Mouse (Mus musculus): ENCODE results near the gene Dgkb. TPM values are rescaled to one million over a fixed set of nuclear protein-coding genes. Genes with fewer than 3 reads are reported as not detected.
A peak's percentile ranks its signal among the peaks of the same experiment; 100 is the strongest.

Dgkb gene
- total and polyA plus RNA-seq, 3 experiments, result not detected

- no peaks in the 10 kb centered on the region for H3K36me3 ChIP-seq (replicated peaks in 1 of 2; ENCODE audit: control insufficient read depth in 1 of 2, insufficient read depth in 1 of 2, low read length in 1 of 2)
- in situ Hi-C loops (cut with MboI; ENCODE audit: low pct_ligation_motif_present, low pct_unique_long_range_greater_than_20kb, low sequenced_read_pairs) (no loop called here), dilution Hi-C loops (cut with MboI; ENCODE audit: extremely low pct_ligation_motif_present, extremely low pct_unique_long_range_greater_than_20kb, low sequenced_read_pairs) (no loop called here)
- H3K4me3 ChIP-seq (replicated peaks in 1 of 3; ENCODE audit: low read depth in 2 of 3, low read length in 2 of 3, poor library complexity in 1 of 3), result no peak overlapping the region
- H3K79me2 ChIP-seq (replicated peaks; ENCODE audit: control insufficient read depth, extremely low read depth, insufficient read depth, poor library complexity, severe bottlenecking), result no peaks in the 10 kb centered on the region
- TF ChIP-seq USF1 (IDR thresholded peaks at IDR 0.05; ENCODE audit: low read depth, low read length) (no peak), EP300 (IDR thresholded peaks at IDR 0.05; ENCODE audit: low read length) (no peak), POLR2A (IDR thresholded peaks at IDR 0.05; ENCODE audit: low read depth, low read length) (no peak), CHD1 (IDR thresholded peaks at IDR 0.05; ENCODE audit: low read depth, low read length) (no peak), TCF12 (IDR thresholded peaks at IDR 0.05; ENCODE audit: low read depth, low read length) (no peak), JUND (conservative IDR thresholded peaks at IDR 0.05; ENCODE audit: low read depth, low read length) (no peak), CTCF (conservative IDR thresholded peaks at IDR 0.05 in 1 of 2, IDR thresholded peaks at IDR 0.05 in 1 of 2; ENCODE audit: low read depth in 2 of 2, low read length in 2 of 2) (no peak), JUN (IDR thresholded peaks at IDR 0.05; ENCODE audit: insufficient read depth, low read depth, low read length) (no peak), ZMIZ1 (IDR thresholded peaks at IDR 0.05; ENCODE audit: low read depth, low read length) (no peak), E2F4 (IDR thresholded peaks at IDR 0.05; ENCODE audit: insufficient replicate concordance, low read depth, low read length) (no peak), ZC3H11A (IDR thresholded peaks at IDR 0.05; ENCODE audit: low read depth, low read length) (no peak), KAT2A (IDR thresholded peaks at IDR 0.05; ENCODE audit: insufficient replicate concordance, low read length) (no peak), TBP (conservative IDR thresholded peaks at IDR 0.05; ENCODE audit: low read depth, low read length) (no peak), RAD21 (IDR thresholded peaks at IDR 0.05; ENCODE audit: low read depth, low read length) (no peak), SIN3A (IDR thresholded peaks at IDR 0.05; ENCODE audit: low read length) (no peak), NELFE (IDR thresholded peaks at IDR 0.05; ENCODE audit: low read depth, low read length) (no peak)
- no peak overlapping the region for H3K9ac ChIP-seq (ENCODE audit: insufficient read depth, low read depth)
- H3K27ac ChIP-seq (ENCODE audit: insufficient read depth, low read depth), result no peak overlapping the region
- H3K4me1 ChIP-seq (ENCODE audit: control insufficient read depth in 1 of 2, insufficient read depth in 2 of 2), result no peaks in the 10 kb centered on the region
- DNase-seq (ENCODE audit: extremely low read depth), result no peak
- no peak overlapping the region for H3K4me2 ChIP-seq (ENCODE audit: insufficient read depth, low read depth, poor library complexity, severe bottlenecking)
- H3K27me3 ChIP-seq (replicated peaks), result no peaks in the 10 kb centered on the region
- H3K9me3 ChIP-seq (replicated peaks; ENCODE audit: low read length), result no peaks in the 10 kb centered on the region
These were observed 779.0 kb downstream of the Dgkb start for GRCm38 (mm10) chr12:38596416-38597062.

DNA sequence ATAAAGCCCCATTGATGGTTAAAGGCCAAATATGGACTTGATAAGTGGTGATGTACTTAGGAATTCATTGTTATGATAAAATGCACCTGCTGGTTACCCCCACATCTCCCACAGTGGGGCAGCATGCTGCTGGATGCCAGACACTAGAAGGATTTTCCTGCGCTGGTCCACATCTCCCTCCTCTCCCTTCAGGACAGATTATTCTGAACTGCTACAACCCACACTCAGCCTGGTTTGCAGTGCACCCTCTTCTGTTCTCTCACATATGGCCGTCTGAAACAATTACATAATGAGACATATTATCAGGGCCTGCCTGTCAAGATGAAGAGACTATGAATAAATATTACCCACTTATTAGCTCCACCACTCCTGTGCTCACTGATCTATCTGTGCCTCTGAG, 780.6 kb downstream of the Dgkb start:
- H3K9me3 ChIP-seq (replicated peaks; ENCODE audit: low read length), result no peaks in the 10 kb centered on the region
- no peak overlapping the region for H3K27ac ChIP-seq (ENCODE audit: insufficient read depth, low read depth)
- no peaks in the 10 kb centered on the region for H3K36me3 ChIP-seq (replicated peaks in 1 of 2; ENCODE audit: control insufficient read depth in 1 of 2, insufficient read depth in 1 of 2, low read length in 1 of 2)
- H3K9ac ChIP-seq (ENCODE audit: insufficient read depth, low read depth), result no peak overlapping the region
- TF ChIP-seq JUND (conservative IDR thresholded peaks at IDR 0.05; ENCODE audit: low read depth, low read length), result no peak
- no peak for TF ChIP-seq USF1 (IDR thresholded peaks at IDR 0.05; ENCODE audit: low read depth, low read length)
- no peak for TF ChIP-seq ZKSCAN1 (IDR thresholded peaks at IDR 0.05; ENCODE audit: borderline replicate concordance, low read depth, low read length)
- TF ChIP-seq MYC (IDR thresholded peaks at IDR 0.05; ENCODE audit: low read depth, low read length), result no peak
- no peak for TF ChIP-seq E2F4 (IDR thresholded peaks at IDR 0.05; ENCODE audit: insufficient replicate concordance, low read depth, low read length)
- no peak for TF ChIP-seq NRF1 (IDR thresholded peaks at IDR 0.05; ENCODE audit: low read depth, low read length)
- TF ChIP-seq ZNF384 (IDR thresholded peaks at IDR 0.05; ENCODE audit: low read depth, low read length), result no peak
- no peak for TF ChIP-seq MEF2A (IDR thresholded peaks at IDR 0.05; ENCODE audit: borderline replicate concordance, low read depth, low read length)
- TF ChIP-seq HCFC1 (IDR thresholded peaks at IDR 0.05; ENCODE audit: low read depth, low read length), result no peak
- TF ChIP-seq CTCF (conservative IDR thresholded peaks at IDR 0.05 in 1 of 2, IDR thresholded peaks at IDR 0.05 in 1 of 2; ENCODE audit: low read depth in 2 of 2, low read length in 2 of 2), result peak in 1 of 2 experiments; percentile 23; a peak in 1 of 4 replicates
- no peak for TF ChIP-seq MAFK (IDR thresholded peaks at IDR 0.05; ENCODE audit: insufficient replicate concordance, low read length)
- no peak for TF ChIP-seq CHD1 (IDR thresholded peaks at IDR 0.05; ENCODE audit: low read depth, low read length)
- TF ChIP-seq ZC3H11A (IDR thresholded peaks at IDR 0.05; ENCODE audit: low read depth, low read length), result no peak
- TF ChIP-seq USF2 (conservative IDR thresholded peaks at IDR 0.05; ENCODE audit: low read depth, low read length), result no peak
- TF ChIP-seq SMC3 (IDR thresholded peaks at IDR 0.05; ENCODE audit: low read depth, low read length), result no peak
- TF ChIP-seq MAX (IDR thresholded peaks at IDR 0.05; ENCODE audit: low read length), result no peak
- peak; percentile 5 for TF ChIP-seq RAD21 (IDR thresholded peaks at IDR 0.05; ENCODE audit: low read depth, low read length)
- no peak for TF ChIP-seq UBTF (IDR thresholded peaks at IDR 0.05; ENCODE audit: low read depth, low read length)
- dilution Hi-C loops (cut with MboI; ENCODE audit: extremely low pct_ligation_motif_present, extremely low pct_unique_long_range_greater_than_20kb, low sequenced_read_pairs) (no loop called here), in situ Hi-C loops (cut with MboI; ENCODE audit: low pct_ligation_motif_present, low pct_unique_long_range_greater_than_20kb, low sequenced_read_pairs) (no loop called here)
- DNase-seq (ENCODE audit: extremely low read depth), result no peak
- no peak overlapping the region for H3K4me2 ChIP-seq (ENCODE audit: insufficient read depth, low read depth, poor library complexity, severe bottlenecking)
- no peaks in the 10 kb centered on the region for H3K79me2 ChIP-seq (replicated peaks; ENCODE audit: control insufficient read depth, extremely low read depth, insufficient read depth, poor library complexity, severe bottlenecking)
- no peak overlapping the region for H3K4me3 ChIP-seq (replicated peaks in 1 of 3; ENCODE audit: low read depth in 2 of 3, low read length in 2 of 3, poor library complexity in 1 of 3)
- H3K27me3 ChIP-seq (replicated peaks), result no peaks in the 10 kb centered on the region
- no peaks in the 10 kb centered on the region for H3K4me1 ChIP-seq (ENCODE audit: control insufficient read depth in 1 of 2, insufficient read depth in 2 of 2)
